Mouse (Mus musculus) thymus, adult 2 months (tissue): ENCODE measurements at regions not wholly inside any gene's neighbourhood (a gene's known extent, or its start where the extent isn't known, plus 50 kb on each side); places are given as distances from the start of the nearest gene placed in this dataset.

Experiments used
- DNase-seq: peaks from one replicate; pipeline ENCODE4 v3.0.0; 2021
- H3K27ac ChIP-seq: fragments of 200-500 bp; 2 replicates; pipeline ENCODE4 v1.5.1; 2012; ENCODE audit warnings: low read length, control low read depth; ENCODE audit not compliant: control insufficient read depth, insufficient read depth
- H3K27me3 ChIP-seq: fragments of 200-500 bp; 2 replicates; pipeline ENCODE4 v1.6.1; 2012; ENCODE audit warnings: mild to moderate bottlenecking, low read length, moderate library complexity, mixed read lengths; ENCODE audit not compliant: control insufficient read depth, insufficient read depth
- H3K36me3 ChIP-seq: fragments of 200-500 bp; 2 replicates; pipeline ENCODE4 v1.6.1; 2012; ENCODE audit warnings: mild to moderate bottlenecking, low read length, moderate library complexity; ENCODE audit not compliant: control insufficient read depth, insufficient read depth
- H3K4me1 ChIP-seq: fragments of 200-500 bp; replicated peaks from 2 replicates; pipeline ENCODE4 v1.6.1; 2012; ENCODE audit warnings: low read length; ENCODE audit not compliant: control insufficient read depth, insufficient read depth
- H3K4me3 ChIP-seq: fragments of 200-500 bp; 2 replicates; pipeline ENCODE4 v1.5.1; 2012; ENCODE audit warnings: mild to moderate bottlenecking, low read length, control low read depth, moderate library complexity; ENCODE audit not compliant: control insufficient read depth, insufficient read depth
- CTCF ChIP-seq: fragments of 200-500 bp; IDR thresholded peaks from 2 replicates; pipeline ENCODE4 v1.5.1; 2012; ENCODE audit warnings: mild to moderate bottlenecking, control low read depth, low read length, moderate library complexity, borderline replicate concordance; ENCODE audit not compliant: control insufficient read depth, poor library complexity, insufficient read depth; ENCODE audit errors: extremely low read depth
- POLR2A ChIP-seq: fragments of 200-500 bp; IDR thresholded peaks from 2 replicates; pipeline ENCODE4 v1.6.1; 2012; ENCODE audit warnings: mild to moderate bottlenecking, low read length, control low read depth, moderate library complexity; ENCODE audit not compliant: control insufficient read depth, poor library complexity, insufficient read depth; ENCODE audit errors: extremely low read depth
- WGBS: fragments of 180-500 bp; shearing (Covaris S2); methylation state at CpG from one replicate; pipeline ENCODE4 v1.1.7; 2018; 5-methylcytosine and 5-hydroxymethylcytosine counted together

DNA sequence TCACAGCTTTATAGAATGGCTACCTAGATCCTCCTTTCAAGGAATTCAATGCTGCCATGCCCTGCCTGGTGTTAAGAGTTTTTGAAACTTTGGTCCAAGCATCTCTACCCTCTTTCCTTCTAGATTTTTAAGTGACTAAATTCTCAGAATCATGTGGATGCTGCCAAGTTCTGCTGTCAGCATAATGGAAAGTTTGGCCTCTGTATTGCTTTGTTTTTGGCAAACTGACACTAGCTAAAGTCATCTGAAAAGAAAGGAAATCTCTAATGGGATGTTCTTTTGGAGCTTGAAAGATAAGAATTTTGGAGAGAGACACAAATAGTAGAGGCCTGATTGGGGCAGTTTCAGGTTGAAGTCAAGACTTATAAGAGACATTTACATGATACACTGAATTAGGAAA, 589.8 kb upstream of the Zeb2 start:
- Histone ChIP-seq H3K4me3 (no peak overlapping the region), H3K36me3 (no peaks in the 10 kb centered on the region), H3K27me3 (no peaks in the 10 kb centered on the region), H3K4me1 (no peaks in the 10 kb centered on the region), H3K27ac (no peak overlapping the region)
- DNase-seq: no peak
- TF ChIP-seq POLR2A: no peak
- no peak for TF ChIP-seq CTCF

DNA sequence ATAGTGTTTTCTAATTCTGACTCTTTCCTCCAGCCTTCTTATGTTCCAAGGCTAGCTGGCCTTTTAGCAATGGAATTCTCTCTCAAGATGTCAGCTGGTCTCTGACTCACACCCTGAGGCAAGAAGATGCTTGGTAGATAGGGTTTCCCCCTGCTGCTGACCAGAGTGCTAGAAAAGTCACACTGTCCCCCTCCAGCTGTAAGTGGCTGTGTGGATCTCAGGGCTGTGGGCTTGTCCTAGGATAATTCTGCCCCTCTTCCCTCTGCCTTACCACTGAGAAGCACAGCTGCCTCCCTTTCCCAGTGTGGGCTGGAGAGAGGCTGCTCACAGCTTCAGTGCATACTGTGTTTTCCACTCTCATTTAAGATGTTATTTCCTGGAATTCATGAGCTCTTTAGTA, 585.3 kb upstream of the Zeb2 start:
- no peaks in the 10 kb centered on the region for H3K27me3 ChIP-seq
- H3K36me3 ChIP-seq: no peaks in the 10 kb centered on the region
- no peaks in the 10 kb centered on the region for H3K4me1 ChIP-seq
- no peak for DNase-seq
- H3K27ac ChIP-seq: no peak overlapping the region
- TF ChIP-seq POLR2A (no peak), CTCF (no peak)
- no peak overlapping the region for H3K4me3 ChIP-seq

DNA sequence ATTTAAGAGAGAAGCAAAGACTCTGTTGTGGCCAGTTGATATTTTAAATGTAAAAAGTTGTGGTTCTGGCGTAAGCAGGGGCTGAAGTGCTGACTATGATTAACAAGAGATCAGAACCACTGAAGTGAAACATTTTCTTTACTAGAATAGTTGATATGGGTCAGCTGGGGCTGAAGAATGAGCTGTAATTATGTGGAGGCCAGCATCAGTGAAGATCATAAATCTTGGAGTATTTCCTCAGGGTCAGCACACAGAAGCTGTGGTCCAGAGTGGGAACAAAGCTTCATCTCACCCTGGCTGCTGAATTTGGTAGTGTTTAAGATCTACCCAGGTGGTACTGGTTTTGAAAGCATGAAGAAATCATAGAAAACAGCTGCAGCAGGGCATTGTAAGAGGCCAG, 583.4 kb upstream of the Zeb2 start:
- Histone ChIP-seq H3K4me1 (no peaks in the 10 kb centered on the region), H3K36me3 (no peaks in the 10 kb centered on the region), H3K27ac (no peak overlapping the region), H3K4me3 (no peak overlapping the region), H3K27me3 (no peaks in the 10 kb centered on the region)
- no peak for DNase-seq
- TF ChIP-seq CTCF: no peak
- TF ChIP-seq POLR2A: no peak
- WGBS: 89% methylated on average over 1 of the region's 1 CpGs

DNA sequence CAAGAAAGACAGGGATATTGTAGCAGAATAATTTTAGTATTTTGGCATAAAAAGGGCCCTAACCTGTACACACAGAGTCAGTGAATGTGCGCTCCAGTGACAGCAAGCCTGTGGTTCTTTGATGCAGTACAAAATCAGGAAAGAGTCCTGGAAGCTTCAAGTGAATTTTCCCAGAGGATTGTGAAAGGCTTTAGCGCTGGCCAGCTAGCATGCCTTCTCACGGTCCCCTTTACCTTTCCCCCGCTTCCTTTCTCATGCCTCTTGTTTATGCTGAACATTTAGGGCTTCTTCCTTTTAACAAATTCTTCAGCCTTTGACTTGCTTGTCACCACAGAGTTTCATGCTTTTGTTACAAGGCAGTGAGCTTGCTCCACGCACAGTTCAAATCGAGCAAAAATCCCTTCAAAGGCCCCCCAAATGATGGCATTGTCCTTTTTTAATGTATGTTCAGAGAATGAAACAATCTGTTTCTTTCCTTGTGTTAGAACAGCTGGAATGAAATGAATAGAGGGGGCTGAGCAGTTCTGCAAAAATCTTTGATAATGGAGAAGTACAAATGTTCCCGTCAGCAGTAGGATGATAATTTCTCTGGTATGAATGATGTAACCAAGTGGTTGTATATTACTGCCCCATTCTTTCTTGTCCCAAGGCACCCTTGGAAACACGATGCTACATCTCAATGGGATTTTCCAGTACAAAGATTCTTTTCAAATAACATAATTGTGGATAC, 576.3 kb upstream of the Zeb2 start:
- no peak for DNase-seq
- WGBS: 89% methylated on average over 8 of the region's 8 CpGs
- Histone ChIP-seq H3K27me3 (no peaks in the 10 kb centered on the region), H3K36me3 (no peaks in the 10 kb centered on the region), H3K27ac (no peak overlapping the region), H3K4me3 (no peak overlapping the region), H3K4me1 (no peaks in the 10 kb centered on the region)
- no peak for TF ChIP-seq POLR2A
- TF ChIP-seq CTCF: no peak

DNA sequence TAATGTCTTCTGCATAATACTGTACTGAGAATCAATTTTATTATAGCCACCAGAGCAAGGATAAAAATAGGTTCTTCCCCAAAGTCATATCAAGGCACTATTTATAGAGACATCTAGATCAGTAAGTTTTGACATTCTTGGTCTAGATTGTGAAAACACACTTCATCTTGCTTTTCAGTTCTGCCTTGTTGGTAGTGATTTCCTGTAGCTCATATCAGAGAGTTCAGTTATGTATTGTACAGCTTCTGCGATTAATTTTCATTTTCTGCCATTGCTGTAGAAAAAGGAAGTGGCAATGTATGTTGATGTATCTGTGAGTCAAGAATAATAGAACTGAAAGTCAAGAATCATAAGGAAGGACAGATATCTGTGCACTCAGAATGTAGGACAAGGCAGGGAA, 575.6 kb upstream of the Zeb2 start:
- no peaks in the 10 kb centered on the region for H3K4me1 ChIP-seq
- H3K4me3 ChIP-seq: no peak overlapping the region
- H3K27ac ChIP-seq: no peak overlapping the region
- DNase-seq: no peak
- TF ChIP-seq POLR2A (no peak), CTCF (no peak)
- no peaks in the 10 kb centered on the region for H3K36me3 ChIP-seq
- WGBS: 15% methylated on average over 1 of the region's 1 CpGs
- no peaks in the 10 kb centered on the region for H3K27me3 ChIP-seq

DNA sequence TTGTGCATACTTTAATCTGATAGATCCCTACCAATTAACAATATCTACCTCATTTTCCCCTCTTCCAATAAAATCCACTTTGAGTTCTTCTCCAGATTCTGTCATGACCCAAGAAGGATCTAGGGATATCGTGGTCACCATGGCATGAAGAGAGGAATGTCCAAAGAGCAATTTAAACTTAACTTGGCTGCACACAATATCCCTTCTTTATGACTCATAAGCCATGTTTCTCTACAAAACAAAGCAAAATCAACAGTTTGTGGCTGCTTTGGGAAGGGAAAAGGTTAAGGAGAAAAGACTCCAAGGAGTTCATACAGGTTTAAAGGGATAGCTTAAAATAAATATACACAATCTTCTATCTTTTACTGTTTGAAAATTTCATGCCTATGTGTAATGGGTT, 571.8 kb upstream of the Zeb2 start:
- Histone ChIP-seq H3K4me1 (no peaks in the 10 kb centered on the region), H3K36me3 (no peaks in the 10 kb centered on the region), H3K4me3 (no peak overlapping the region), H3K27ac (no peak overlapping the region), H3K27me3 (no peaks in the 10 kb centered on the region)
- 95% methylated on average over 1 of the region's 1 CpGs for WGBS
- no peak for DNase-seq
- no peak for TF ChIP-seq POLR2A
- no peak for TF ChIP-seq CTCF

DNA sequence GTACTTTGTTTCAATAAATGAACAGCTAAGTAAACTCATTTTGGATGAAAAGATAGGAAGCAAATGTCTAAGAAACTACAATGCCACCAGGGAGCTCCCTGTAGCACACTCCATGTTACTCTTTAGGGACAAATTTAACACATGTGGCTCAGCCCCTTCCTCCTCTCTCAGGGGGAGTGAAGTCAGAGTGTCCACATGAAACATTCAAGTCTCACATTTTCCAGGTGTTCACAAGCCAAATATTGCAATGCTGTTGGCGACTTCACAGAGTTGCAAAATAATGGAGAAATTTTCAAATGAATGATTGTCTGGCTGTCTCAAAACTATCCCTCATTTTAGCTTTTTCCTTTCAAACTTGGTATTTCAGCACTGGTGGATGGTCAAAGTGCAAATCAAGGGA, 564.1 kb upstream of the Zeb2 start:
- Histone ChIP-seq H3K4me3 (no peak overlapping the region), H3K36me3 (no peaks in the 10 kb centered on the region), H3K27me3 (no peaks in the 10 kb centered on the region), H3K4me1 (no peaks in the 10 kb centered on the region), H3K27ac (no peak overlapping the region)
- 92% methylated on average over 1 of the region's 1 CpGs for WGBS
- TF ChIP-seq CTCF: no peak
- no peak for TF ChIP-seq POLR2A
- no peak for DNase-seq
